Mouse (Mus musculus) splenic B cell, adult 2 months (primary cell): ENCODE data around the gene C4bp.
"Not testable (repeated sequence)": the region's sequence is repeated elsewhere in the genome, so short reads cannot be mapped to it uniquely, and the experiment has no call there.

ENCODE experiments used
- DNase-seq: peaks from one replicate; pipeline ENCODE4 v3.0.0-alpha.2; 2011; ENCODE audit warnings: low read depth, low spot score
- H3K27me3 ChIP-seq: 2 replicates; pipeline ENCODE4 v1.6.1; 2012; ENCODE audit warnings: mild to moderate bottlenecking, low read length, moderate library complexity, mixed read lengths; ENCODE audit not compliant: control insufficient read depth, poor library complexity, insufficient read depth, severe bottlenecking
- H3K36me3 ChIP-seq: 2 replicates; pipeline ENCODE4 v1.6.1; 2012; ENCODE audit warnings: mild to moderate bottlenecking, low read length, moderate library complexity, mixed read lengths; ENCODE audit not compliant: control insufficient read depth, poor library complexity, insufficient read depth, severe bottlenecking

C4bp gene

GRCm38 (mm10) chr1:130661454-130661853 is at the start of gene C4bp:
Gene C4bp (minus strand): TSS chr1:130661632.
- H3K27me3 ChIP-seq = no peaks in the 10 kb centered on the region
- H3K36me3 ChIP-seq = no peaks in the 10 kb centered on the region
- DNase-seq = no peak

DNA sequence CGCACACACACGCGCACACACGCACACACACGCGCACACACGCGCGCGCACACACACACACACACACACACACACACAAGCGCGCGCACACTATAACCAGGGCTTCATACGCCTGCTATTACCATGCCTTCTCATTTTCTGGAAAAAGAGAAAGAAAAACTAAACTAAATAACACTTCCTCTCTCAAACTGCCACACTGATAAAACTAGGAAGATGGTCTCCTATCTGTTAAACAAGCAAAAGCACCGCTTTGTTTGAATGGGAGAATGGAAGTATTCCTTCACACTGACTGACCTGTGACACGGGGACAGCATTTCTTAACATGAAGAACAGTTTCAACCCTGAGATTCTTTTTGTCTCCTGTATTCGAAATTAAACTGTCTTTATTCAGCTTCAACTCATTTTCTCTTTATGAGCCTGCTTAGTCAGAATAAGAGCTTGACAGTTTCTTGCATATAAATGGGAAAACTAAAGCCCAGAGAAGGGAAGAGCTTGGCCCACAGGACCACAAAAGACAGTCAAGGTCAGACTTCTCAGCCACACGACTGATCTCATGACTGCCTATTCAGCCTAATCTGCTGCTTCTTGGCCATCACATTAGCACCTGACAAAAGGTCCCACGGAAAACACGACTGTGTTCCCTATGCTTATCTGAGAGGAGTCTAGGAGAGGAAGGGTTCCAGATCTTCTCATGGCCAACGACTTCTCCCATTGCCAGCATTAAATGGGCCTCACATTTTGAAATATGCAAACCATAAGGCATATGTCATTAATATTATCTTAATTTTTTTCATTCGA is 49.0 kb upstream of the C4bp start:
- H3K27me3 ChIP-seq = no peaks in the 10 kb centered on the region
- H3K36me3 ChIP-seq = peaks cover 12% of the 10 kb centered on the region
- DNase-seq = no peak

- H3K27me3 ChIP-seq = no peaks in the 10 kb centered on the region
- DNase-seq = no peak
- H3K36me3 ChIP-seq = peaks cover 11% of the 10 kb centered on the region
Measured at GRCm38 (mm10) chr1:130703613-130704012, 42.2 kb upstream of the C4bp start.

DNA sequence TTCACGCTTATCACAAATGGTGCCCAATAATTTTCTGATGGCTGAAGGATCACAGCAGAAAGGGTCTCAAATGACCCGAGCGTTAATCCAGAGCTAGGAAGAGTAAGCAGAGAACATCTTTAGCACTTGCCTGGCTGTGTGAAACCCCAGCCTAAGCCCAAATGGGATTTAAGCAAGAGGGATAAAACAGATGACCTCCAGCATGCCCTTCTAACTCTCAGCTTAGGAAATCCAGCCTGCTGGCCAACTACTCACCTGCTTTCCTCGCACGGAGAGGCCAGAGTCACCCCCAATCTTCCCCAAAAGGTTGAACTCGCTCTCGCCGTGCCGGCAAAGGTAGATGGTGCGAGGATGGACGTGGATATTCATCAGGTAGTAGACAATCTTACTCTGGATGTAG is 40.5 kb upstream of the C4bp start:
- Histone ChIP-seq H3K36me3 (peaks cover 13% of the 10 kb centered on the region), H3K27me3 (no peaks in the 10 kb centered on the region)
- no peak for DNase-seq

GRCm38 (mm10) chr1:130699937-130700633 is 38.7 kb upstream of the C4bp start:
- no peak for DNase-seq
- H3K27me3 ChIP-seq = no peaks in the 10 kb centered on the region
- peaks cover 7% of the 10 kb centered on the region; the same call in 1 of the 2 replicates for H3K36me3 ChIP-seq

DNA sequence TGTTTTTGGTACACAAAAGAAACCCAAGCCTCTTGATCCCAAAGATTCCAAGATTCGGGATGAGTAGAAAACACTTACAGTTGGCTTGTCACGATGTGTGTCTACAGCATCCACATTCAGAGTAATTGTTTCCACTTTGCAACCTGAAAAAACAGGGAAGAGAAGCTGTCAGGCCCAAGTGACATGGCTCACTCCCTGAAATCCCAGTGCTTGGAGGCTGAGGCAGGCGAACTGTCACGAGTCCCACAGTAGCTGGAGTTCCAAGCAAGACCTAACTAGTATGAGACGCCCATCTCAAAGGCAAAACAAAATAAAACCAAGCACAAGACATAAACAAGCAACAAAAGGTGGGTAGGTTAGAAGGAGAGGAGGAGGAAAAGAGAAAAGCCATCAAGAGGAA is 37.2 kb upstream of the C4bp start:
- DNase-seq = no peak
- peaks cover 7% of the 10 kb centered on the region; the same call in 1 of the 2 replicates for H3K36me3 ChIP-seq
- H3K27me3 ChIP-seq = no peaks in the 10 kb centered on the region

- no peaks in the 10 kb centered on the region for H3K27me3 ChIP-seq
- no peaks in the 10 kb centered on the region for H3K36me3 ChIP-seq
- DNase-seq = no peak
Measured at GRCm38 (mm10) chr1:130683905-130684304, 22.5 kb upstream of the C4bp start.

GRCm38 (mm10) chr1:130681656-130682413 is 20.4 kb upstream of the C4bp start:
- no peak for DNase-seq
- Histone ChIP-seq H3K27me3 (no peaks in the 10 kb centered on the region), H3K36me3 (no peaks in the 10 kb centered on the region)

- Histone ChIP-seq H3K36me3 (no peaks in the 10 kb centered on the region), H3K27me3 (no peaks in the 10 kb centered on the region)
- DNase-seq = no peak
Measured at GRCm38 (mm10) chr1:130681075-130681474, 19.6 kb upstream of the C4bp start.

DNA sequence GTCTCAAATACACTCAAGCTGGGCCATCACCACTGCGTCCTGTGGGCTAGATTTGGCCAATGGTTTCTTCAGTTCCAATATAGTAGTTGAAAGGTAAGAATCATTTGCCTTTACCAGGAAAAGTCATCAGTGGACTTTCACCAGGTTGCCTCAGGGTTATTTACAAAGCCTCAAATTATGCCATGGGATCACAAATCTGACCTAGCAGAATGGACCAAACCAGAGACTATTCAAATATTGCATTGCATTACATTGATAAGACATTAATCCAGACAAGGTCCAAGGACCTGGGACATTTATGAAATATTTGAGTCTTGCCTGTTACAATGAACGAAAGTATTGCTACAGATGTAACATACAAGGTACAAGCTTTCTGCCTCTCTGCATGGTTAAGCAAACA is 17.1 kb upstream of the C4bp start:
- DNase-seq = no peak
- H3K36me3 ChIP-seq = no peaks in the 10 kb centered on the region
- no peaks in the 10 kb centered on the region for H3K27me3 ChIP-seq

GRCm38 (mm10) chr1:130663576-130663975 is 2.1 kb upstream of the C4bp start:
- H3K27me3 ChIP-seq, DNase-seq, H3K36me3 ChIP-seq: not testable (repeated sequence)

GRCm38 (mm10) chr1:130659641-130660040 is 1.8 kb downstream of the C4bp start:
- not testable (repeated sequence) for H3K27me3 ChIP-seq, H3K36me3 ChIP-seq, DNase-seq

DNA sequence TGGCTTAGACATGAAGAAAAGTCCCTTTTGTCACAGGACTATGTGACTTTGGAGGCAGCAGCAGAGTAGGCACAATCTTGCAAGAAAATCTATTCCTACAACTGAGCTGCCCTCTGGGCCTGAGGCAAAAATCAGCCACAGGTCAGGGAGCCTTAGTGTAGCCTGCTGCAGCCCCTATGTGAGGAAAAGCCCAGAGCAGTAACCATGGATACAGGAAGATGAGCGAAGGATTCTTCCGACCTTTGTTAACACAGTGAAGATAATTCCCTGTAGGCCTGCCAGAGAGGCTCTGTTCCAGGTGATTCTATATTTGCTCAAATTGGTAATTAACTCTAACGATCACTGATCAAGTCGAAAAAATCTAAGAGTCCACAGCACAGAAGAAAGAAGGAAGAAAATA is 17.3 kb downstream of the C4bp start:
- DNase-seq = no peak
- Histone ChIP-seq H3K36me3 (no peaks in the 10 kb centered on the region), H3K27me3 (no peaks in the 10 kb centered on the region)

GRCm38 (mm10) chr1:130640967-130641366 is 20.5 kb downstream of the C4bp start:
- H3K27me3 ChIP-seq = no peaks in the 10 kb centered on the region
- H3K36me3 ChIP-seq = no peaks in the 10 kb centered on the region
- DNase-seq = no peak
